Mouse (Mus musculus) left cerebral cortex, adult 11 months (tissue): Measurements from ENCODE around the gene Reep6.
A peak's percentile ranks its signal among the peaks of the same experiment; 100 is the strongest.

Experiments
- DNase-seq: peaks from one replicate; pipeline ENCODE4 v3.0.0; 2022; ENCODE audit warnings: low spot score

Gene Reep6

GRCm38 (mm10) chr10:80301256-80302081 is 28.3 kb upstream of the Reep6 start:
- DNase-seq, result no peak

DNA sequence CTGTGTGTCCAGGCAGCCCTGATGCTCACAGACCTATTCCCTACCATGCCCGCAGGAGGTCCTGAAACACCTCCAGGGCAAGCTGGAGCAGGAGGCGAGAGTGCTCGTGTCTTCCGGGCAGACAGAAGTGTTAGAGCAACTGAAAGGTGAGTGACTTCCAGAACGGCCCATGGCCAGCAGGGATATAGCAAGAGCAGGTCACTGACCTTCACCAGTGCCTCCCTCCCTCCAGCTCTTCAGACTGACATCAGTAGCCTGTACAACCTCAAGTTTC is 27.7 kb upstream of the Reep6 start:
- no peak for DNase-seq

DNA sequence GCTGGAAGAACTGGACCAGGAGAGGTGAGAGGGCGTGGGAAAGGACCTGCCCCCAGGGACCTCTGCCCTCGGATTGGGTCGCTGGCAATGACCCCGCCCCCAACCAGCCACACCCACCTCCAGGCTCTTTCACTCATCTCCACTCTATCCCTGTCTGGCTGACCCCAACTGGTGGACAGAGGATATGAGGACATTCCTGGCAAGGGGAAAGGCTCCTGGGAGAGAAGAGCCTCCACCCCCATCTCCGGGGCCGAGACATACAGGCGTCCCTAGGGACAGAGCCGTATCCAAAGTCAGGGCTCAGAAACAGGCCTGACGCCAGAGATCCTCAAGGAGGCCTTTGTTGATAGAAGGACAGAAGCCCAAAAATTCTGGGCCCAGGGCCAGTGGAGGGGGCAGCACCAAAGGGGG is 27.3 kb upstream of the Reep6 start:
- peak; percentile 67 for DNase-seq

DNA sequence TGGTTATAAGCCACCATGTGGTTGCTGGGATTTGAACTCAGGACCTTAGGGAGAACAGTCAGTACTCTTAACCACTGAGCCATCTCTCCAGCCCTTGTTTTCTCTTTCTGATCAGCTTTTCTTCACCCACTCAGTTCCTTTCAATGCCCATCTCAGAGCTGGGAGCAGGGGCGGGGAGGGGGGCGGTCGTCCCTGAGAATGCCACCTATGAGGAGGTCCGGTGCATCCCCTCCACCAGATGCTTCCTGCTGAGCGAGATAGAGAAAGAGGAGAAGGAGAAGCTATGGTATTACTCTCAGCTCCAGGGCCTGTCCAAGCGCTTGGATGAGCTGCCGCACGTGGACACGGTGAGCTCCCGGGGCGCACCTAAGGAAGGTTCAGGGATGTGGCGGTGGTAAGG is 25.3 kb upstream of the Reep6 start:
- no peak for DNase-seq

- DNase-seq, result no peak
These were observed 24.9 kb upstream of the Reep6 start for GRCm38 (mm10) chr10:80304862-80305261.

- no peak for DNase-seq
These were observed 18.2 kb upstream of the Reep6 start for GRCm38 (mm10) chr10:80311560-80311959.

DNA sequence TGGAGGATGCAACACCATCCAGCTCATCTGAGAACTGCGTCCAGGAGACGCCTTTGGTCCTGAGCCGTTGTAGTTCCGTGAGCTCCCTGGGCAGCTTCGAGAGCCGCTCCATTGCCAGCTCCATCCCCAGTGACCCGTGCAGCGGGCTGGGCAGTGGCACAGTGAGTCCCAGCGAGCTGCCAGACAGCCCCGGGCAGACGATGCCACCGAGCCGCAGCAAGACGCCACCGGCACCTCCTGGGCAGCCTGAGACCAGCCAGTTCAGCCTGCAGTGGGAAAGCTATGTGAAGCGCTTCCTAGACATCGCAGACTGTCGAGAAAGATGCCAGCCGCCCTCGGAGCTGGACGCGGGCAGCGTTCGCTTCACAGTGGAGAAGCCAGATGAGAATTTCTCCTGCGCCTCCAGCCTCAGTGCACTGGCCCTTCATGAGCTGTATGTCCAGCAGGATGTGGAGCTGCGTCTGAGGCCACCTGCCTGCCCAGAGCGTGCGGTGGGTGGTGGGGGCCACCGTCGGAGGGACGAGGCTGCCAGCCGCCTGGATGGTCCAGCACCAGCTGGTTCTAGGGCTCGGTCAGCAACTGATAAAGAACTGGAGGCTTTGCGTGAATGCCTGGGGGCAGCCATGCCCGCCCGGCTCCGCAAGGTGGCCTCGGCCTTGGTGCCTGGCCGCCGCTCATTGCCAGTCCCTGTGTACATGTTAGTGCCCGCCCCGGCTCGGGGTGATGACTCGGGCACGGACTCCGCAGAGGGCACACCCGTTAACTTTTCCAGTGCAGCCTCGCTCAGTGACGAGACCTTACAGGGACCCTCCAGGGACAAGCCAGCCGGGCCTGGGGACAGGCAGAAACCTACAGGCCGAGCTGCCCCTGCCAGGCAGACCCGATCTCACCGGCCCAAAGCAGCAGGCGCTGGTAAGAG is 16.9 kb upstream of the Reep6 start:
- no peak for DNase-seq

DNA sequence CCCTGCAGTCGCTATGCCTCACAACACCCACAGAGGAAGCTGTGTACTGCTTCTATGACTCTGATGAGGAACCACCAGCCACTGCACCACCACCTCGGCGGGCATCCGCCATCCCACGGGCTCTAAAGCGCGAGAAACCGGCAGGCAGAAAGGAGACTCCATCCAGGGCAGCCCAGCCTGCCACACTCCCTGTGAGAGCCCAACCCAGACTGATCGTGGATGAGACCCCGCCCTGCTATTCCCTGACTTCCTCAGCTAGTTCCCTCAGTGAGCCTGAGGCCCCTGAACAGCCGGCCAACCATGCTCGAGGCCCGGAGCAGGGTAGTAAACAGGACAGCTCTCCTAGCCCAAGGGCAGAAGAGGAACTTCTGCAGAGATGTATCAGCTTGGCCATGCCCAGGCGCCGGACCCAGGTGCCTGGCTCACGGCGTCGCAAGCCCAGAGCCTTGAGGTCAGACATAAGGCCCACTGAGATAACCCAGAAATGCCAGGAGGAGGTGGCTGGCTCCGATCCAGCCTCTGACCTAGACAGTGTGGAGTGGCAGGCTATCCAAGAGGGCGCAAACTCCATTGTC is 16.0 kb upstream of the Reep6 start:
- DNase-seq, result no peak

DNA sequence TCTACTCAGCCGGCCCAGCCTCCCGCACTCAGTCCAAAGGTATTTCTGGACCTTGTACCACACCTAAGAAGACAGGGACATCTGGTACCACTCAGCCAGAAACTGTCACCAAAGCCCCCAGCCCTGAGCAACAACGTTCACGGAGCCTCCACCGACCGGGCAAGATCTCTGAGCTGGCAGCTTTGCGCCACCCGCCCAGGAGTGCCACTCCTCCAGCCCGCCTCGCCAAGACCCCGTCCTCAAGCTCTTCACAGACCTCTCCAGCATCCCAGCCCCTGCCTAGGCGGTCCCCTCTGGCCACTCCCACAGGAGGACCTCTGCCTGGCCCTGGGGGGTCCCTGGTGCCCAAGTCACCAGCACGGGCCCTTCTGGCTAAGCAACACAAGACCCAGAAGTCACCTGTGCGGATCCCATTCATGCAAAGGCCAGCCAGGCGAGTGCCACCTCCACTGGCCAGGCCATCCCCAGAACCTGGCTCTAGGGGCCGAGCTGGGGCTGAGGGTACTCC is 15.2 kb upstream of the Reep6 start:
- DNase-seq, result no peak

GRCm38 (mm10) chr10:80315315-80315714 is 14.4 kb upstream of the Reep6 start:
- DNase-seq, result no peak

DNA sequence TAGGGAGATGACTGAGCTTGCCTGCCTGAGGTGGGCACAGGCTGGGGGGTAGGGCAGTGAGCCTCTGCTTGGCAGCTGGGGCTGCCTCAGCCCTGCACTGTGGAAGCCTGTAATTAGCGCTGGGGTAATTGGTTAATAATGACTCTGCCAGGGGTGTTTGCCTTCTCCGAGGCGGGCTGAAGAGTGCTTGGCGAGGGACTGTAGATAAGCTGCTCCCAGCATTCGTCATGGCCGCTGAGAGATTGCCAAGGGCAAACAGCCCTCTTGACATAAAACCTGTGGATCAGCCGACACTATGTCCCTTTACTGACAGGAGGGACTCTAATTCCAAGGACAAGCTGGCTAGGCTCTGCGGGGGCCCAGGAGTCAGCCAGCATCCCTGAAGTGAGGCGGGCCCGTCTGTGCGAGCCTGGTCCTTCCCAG is 13.4 kb upstream of the Reep6 start:
- no peak for DNase-seq

DNA sequence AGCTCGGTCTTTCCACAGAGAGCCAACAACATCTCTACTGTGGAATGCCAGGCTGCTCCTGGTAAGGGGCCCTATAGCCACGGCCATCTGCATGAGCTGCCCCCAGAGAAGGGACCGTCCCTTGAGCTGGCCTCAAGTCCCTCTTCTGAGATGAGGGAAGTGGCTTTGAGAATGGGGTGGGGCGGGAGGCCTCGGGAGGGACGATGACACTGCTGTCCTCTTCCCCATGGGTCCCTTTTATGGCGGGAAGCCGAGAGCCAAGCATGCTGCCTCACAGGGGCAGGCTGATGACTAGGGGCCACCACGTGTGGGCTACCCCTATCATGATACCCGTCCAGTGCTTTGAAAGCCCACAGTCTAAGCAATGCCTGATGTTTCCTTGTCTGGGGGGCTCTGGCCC is 12.7 kb upstream of the Reep6 start:
- DNase-seq, result no peak

- DNase-seq, result peak; percentile 87
These were observed 9.4 kb upstream of the Reep6 start, which contains the start of gene 2310011J03Rik for GRCm38 (mm10) chr10:80320340-80320760. Gene 2310011J03Rik, minus strand, starts transcription at chr10:80320537.

DNA sequence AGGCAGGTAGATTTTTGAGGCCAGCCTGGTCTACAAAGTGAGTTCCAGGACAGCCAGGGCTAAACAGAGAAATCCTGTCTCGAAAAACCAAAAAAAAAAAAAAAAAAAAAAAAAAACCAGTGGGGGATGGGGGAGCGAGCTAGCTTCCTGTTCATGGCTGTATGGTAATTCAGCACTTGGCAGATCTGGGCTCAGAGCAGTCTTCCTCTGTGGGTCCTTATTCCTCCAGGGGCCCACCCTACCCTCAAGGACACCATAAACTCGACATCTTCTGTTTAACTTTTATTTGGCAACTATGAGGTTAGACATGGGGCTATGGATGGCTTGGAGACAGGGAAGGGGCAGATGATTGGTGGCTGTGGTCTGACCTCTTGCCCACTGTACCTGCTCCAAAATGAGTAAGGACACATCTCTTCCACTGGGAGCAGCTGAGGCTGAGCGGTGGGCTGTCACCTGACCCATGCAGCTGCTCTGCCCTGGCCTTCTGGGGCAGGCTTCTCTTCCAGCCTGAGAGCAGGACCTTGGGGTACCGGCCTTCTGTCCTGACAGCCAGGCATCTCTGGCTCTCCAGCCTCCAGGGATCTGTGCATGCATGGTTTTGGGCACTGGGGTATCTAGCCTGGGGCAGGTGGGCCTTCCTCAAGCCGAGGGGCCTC is 8.6 kb upstream of the Reep6 start:
- no peak for DNase-seq

GRCm38 (mm10) chr10:80321670-80322581 is 7.8 kb upstream of the Reep6 start:
- no peak for DNase-seq

DNA sequence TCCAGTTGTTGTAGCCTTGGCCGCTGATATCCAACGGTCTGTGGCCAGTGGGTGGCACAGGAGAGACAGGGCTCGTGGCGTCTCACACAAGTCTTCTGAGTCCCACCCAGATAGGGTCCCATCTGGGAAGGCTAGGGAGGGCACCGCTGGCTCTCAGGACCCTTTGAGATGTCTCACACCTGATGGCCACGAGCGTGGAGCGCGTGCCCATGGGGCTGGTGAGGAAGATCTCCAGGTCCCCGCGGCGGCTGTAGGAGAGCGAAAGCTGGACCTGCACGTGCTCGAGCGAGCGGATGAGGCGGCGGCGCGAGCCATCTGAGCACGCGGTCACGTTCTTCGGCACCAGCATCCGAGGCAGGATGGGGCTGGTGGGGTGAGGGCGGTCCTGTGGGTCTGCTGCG is 6.9 kb upstream of the Reep6 start:
- no peak for DNase-seq

DNA sequence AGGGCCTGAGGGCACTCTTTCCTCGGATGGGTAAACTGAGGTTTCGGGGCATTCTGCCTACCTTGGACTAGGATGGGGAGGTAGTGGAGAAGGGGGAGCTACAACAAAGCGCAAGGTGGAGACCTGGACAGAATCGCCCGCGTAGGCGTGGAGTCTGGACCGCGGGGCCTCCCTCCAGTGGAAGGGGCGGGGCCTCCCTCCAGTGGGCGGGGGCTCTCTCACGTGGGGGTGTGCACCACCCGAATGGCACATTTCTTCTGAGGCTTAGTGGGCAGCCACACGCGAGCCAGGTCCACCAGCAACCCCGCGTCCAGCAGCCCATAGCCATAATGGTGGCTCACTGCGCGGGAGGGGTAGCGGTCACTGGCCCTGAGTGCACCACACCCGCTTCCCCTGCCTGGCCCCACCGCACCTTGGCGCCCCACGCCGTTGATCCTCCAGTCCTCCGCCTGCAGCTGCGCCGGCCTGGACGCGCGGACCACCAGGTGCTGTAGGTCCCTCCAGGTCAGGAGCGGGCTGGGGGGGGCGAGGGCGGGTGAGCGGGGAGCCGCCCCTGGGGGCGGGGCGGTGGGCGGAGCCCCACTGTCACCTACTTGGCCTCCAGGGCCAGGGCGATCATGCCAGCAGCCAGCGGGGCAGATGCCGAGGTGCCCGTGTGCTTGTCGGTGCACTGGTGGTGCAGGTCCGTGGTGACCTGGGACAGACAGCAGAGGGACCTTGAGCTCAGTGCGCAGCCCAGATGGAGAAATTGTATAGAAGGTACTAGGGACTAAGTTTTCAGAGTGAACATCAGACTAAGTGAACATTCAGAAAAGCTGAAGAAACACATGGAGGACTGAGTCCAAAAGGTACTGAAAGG is 6.3 kb upstream of the Reep6 start:
- no peak for DNase-seq

- DNase-seq, result no peak
These were observed 5.4 kb upstream of the Reep6 start for GRCm38 (mm10) chr10:80324120-80325037.

GRCm38 (mm10) chr10:80325045-80325444 is 4.7 kb upstream of the Reep6 start:
- no peak for DNase-seq
